Mouse (Mus musculus) lung, postnatal 0 days (tissue): ENCODE measurements at regions not wholly inside any gene's neighbourhood (a gene's known extent, or its start where the extent isn't known, plus 50 kb on each side); places are given as distances from the start of the nearest gene placed in this dataset.

Experiments
- ATAC-seq: fragments of 200-750 bp; cut with Nextera tagmentation; 2 replicates; pipeline ENCODE4 v1.8.0; 2017; ENCODE audit warnings: moderate library complexity
- DNase-seq: peaks from one replicate; pipeline ENCODE4 v3.0.0-alpha.2; 2016; ENCODE audit warnings: low spot score
- H3K27ac ChIP-seq: fragments of 300-500 bp; sonication (generic); 2 replicates; pipeline ENCODE4 v1.5.1; 2014; ENCODE audit warnings: antibody characterized with exemption, mild to moderate bottlenecking, low read length, mixed read lengths
- H3K27me3 ChIP-seq: fragments of 300-500 bp; sonication (generic); replicated peaks from 2 replicates; pipeline ENCODE4 v1.6.1; 2014; ENCODE audit warnings: low read length, mixed read lengths; ENCODE audit not compliant: insufficient read depth
- H3K36me3 ChIP-seq: fragments of 300-500 bp; sonication (generic); 2 replicates; pipeline ENCODE4 v1.6.1; 2014; ENCODE audit warnings: low read length, mixed read lengths; ENCODE audit not compliant: insufficient read depth
- H3K4me1 ChIP-seq: fragments of 300-500 bp; sonication (generic); 2 replicates; pipeline ENCODE4 v1.6.1; 2014; ENCODE audit warnings: antibody characterized with exemption, low read depth, low read length, mixed read lengths; ENCODE audit not compliant: insufficient read depth
- H3K4me2 ChIP-seq: fragments of 300-500 bp; sonication (generic); replicated peaks from 2 replicates; pipeline ENCODE4 v1.6.1; 2014; ENCODE audit warnings: low read depth, mild to moderate bottlenecking, low read length, moderate library complexity, mixed read lengths
- H3K4me3 ChIP-seq: fragments of 300-500 bp; sonication (generic); 2 replicates; pipeline ENCODE4 v1.5.1; 2014; ENCODE audit warnings: low read depth, low read length
- H3K9ac ChIP-seq: fragments of 300-500 bp; sonication (generic); replicated peaks from 2 replicates; pipeline ENCODE4 v1.6.1; 2014; ENCODE audit warnings: low read depth, mild to moderate bottlenecking
- H3K9me3 ChIP-seq: fragments of 300-500 bp; sonication (generic); 2 replicates; pipeline ENCODE4 v1.6.1; 2016; ENCODE audit warnings: low read length, mixed read lengths
- CTCF ChIP-seq: IDR thresholded peaks from 2 replicates; pipeline ENCODE4 v1.5.1; 2016; ENCODE audit warnings: antibody characterized with exemption, mild to moderate bottlenecking
- EP300 ChIP-seq: IDR thresholded peaks from 2 replicates; pipeline ENCODE4 v1.6.1; 2016; ENCODE audit warnings: antibody characterized with exemption, mild to moderate bottlenecking, control low read depth
- WGBS: fragments of 180-500 bp; shearing (Covaris S2); extraction: QIAGEN DNeasy Blood & Tissue Kit; methylation state at CpG from one replicate; pipeline ENCODE4 v1.1.7; 2014; 5-methylcytosine and 5-hydroxymethylcytosine counted together

- H3K9me3 ChIP-seq, result no peaks in the 10 kb centered on the region
- H3K4me2 ChIP-seq, result no peak overlapping the region
- no peak for ATAC-seq
- H3K9ac ChIP-seq, result no peak overlapping the region
- no peaks in the 10 kb centered on the region for H3K4me1 ChIP-seq
- DNase-seq, result no peak
- no peaks in the 10 kb centered on the region for H3K36me3 ChIP-seq
- H3K4me3 ChIP-seq, result no peak overlapping the region
- no peak for TF ChIP-seq CTCF
- TF ChIP-seq EP300, result no peak
- H3K27ac ChIP-seq, result no peak overlapping the region
- 78% methylated on average over 3 of the region's 4 CpGs for WGBS
- H3K27me3 ChIP-seq, result no peaks in the 10 kb centered on the region
Measured at GRCm38 (mm10) chr12:26891190-26891589, 422.2 kb downstream of the Cmpk2 start.

DNA sequence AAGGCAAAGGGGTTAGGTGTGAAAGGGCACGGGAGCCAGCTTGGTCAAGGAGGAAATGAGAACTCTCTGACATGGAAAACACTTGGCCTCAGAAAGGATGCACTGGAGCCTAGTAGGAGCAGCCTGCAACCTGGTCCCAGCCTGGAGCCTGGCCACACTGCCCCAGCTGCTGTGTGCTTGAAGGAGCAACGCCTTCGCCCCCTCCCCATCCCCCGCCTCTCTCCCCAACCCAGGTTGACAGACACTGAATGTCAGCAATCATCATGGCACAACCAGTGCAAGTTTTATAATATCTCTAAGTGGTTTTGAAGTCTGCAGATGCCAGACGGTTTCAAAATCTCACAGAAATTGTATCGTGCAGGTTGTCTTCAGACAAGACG is 417.6 kb downstream of the Cmpk2 start:
- H3K9ac ChIP-seq, result no peak overlapping the region
- no peak for TF ChIP-seq CTCF
- no peak for TF ChIP-seq EP300
- ATAC-seq (no peak), DNase-seq (no peak)
- no peak overlapping the region for H3K4me3 ChIP-seq
- WGBS, result 67% methylated on average over 7 of the region's 7 CpGs
- no peaks in the 10 kb centered on the region for H3K36me3 ChIP-seq
- H3K4me2 ChIP-seq, result no peak overlapping the region
- H3K27me3 ChIP-seq, result no peaks in the 10 kb centered on the region
- H3K27ac ChIP-seq, result no peak overlapping the region
- H3K9me3 ChIP-seq, result no peaks in the 10 kb centered on the region
- no peaks in the 10 kb centered on the region for H3K4me1 ChIP-seq

DNA sequence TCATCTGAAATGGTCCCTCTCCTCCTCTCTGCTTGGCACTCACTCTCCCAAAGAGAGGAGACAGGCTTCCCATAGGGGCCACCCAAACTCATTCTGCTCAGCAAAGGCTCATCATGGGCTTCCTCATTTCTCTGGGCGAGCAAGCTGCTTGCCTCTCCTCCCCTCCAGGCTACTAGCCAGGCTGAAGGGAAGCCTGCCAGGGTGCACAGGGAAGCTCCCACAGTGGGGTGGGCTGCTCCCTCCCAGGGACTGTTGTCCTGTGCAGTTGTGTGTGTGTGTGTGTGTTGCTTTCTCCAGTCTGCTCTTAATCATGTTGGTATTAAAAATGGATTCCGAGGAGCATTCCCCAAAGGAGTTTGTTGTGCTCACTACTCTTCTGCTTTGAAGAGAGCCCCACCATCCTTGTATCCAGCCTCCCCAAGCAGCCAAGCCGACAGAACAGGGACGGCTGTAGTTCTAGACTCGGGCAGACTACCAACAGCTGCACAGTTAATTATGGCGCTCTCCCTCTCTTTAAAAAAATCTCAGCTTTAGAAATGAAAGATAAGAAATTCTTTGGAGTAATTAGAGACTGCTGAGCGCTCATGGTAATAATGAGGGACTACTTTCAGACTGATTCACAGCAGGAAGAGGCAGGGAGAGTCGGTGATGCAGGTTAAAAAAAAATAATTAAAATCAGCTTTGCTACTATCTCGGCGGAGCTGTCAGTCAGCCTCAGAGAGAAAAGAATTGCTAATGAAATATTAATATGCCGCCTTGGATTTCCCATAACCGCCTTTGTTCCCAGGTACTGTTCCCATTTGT is 417.0 kb downstream of the Cmpk2 start:
- Histone ChIP-seq H3K27me3 (no peaks in the 10 kb centered on the region), H3K9me3 (no peaks in the 10 kb centered on the region), H3K36me3 (no peaks in the 10 kb centered on the region), H3K4me3 (no peak overlapping the region), H3K4me2 (no peak overlapping the region), H3K4me1 (no peaks in the 10 kb centered on the region), H3K27ac (no peak overlapping the region), H3K9ac (no peak overlapping the region)
- no peak for TF ChIP-seq CTCF
- no peak for TF ChIP-seq EP300
- WGBS, result 51% methylated on average over 12 of the region's 12 CpGs
- DNase-seq (no peak), ATAC-seq (no peak)

DNA sequence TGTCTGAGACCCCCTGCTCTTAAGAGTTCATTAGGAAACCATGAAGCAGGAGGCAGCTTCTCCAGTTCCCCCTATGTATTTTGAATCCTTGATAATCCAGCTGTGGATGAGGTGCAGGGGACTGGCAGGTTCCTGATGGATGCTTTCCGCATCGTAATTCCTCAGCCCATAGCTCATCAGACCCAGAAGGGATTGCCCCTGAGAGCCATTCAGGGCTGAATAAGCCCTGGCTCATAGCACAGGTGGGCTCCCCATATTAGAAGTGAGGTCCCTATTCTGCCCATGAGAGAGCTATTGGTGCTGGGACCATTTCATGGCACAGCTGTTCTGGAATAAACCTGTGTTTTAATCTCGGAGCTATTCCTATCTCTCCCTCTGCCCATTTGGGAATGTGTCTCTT is 416.1 kb downstream of the Cmpk2 start:
- H3K9ac ChIP-seq, result no peak overlapping the region
- H3K4me2 ChIP-seq, result no peak overlapping the region
- 84% methylated on average over 3 of the region's 3 CpGs for WGBS
- H3K4me3 ChIP-seq, result no peak overlapping the region
- H3K27ac ChIP-seq, result no peak overlapping the region
- H3K27me3 ChIP-seq, result no peaks in the 10 kb centered on the region
- no peaks in the 10 kb centered on the region for H3K36me3 ChIP-seq
- no peak for TF ChIP-seq CTCF
- no peak for TF ChIP-seq EP300
- H3K4me1 ChIP-seq, result no peaks in the 10 kb centered on the region
- ATAC-seq (no peak), DNase-seq (no peak)
- no peaks in the 10 kb centered on the region for H3K9me3 ChIP-seq

- DNase-seq, result no peak
- Histone ChIP-seq H3K4me2 (no peak overlapping the region), H3K4me3 (no peak overlapping the region), H3K36me3 (no peaks in the 10 kb centered on the region), H3K9ac (no peak overlapping the region), H3K27ac (no peak overlapping the region), H3K9me3 (no peaks in the 10 kb centered on the region), H3K27me3 (no peaks in the 10 kb centered on the region), H3K4me1 (no peaks in the 10 kb centered on the region)
- 47% methylated on average over 5 of the region's 5 CpGs for WGBS
- ATAC-seq, result no peak
- no peak for TF ChIP-seq CTCF
- TF ChIP-seq EP300, result no peak
Measured at GRCm38 (mm10) chr12:26884156-26884555, 415.2 kb downstream of the Cmpk2 start.

DNA sequence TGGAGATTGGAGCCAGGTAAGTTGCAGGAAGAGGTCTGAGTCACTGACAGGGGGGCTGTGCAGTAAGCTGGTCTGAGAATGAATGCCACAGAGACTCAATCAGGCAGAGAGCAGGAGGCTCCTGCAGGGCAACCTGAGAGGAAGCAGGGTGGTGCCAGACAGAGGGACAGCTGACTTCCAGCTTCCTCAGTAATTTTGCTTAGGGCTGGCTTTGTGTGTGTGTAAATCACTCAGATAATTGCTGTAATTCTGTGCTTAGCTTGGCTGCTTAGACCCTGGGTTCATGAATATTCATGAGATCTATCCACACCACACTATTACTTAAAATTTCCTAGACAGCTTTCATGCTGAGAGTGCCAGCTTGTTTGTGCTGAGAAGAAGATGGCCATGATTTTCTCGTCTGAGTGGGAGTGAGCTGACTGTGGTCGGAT is 408.7 kb downstream of the Cmpk2 start:
- H3K9ac ChIP-seq, result no peak overlapping the region
- ATAC-seq (no peak), DNase-seq (no peak)
- H3K4me1 ChIP-seq, result no peaks in the 10 kb centered on the region
- no peak overlapping the region for H3K4me2 ChIP-seq
- 76% methylated on average over 2 of the region's 2 CpGs for whole genome bisulfite sequencing
- H3K27ac ChIP-seq, result no peak overlapping the region
- TF ChIP-seq EP300 (no peak), CTCF (no peak)
- H3K36me3 ChIP-seq, result no peaks in the 10 kb centered on the region
- H3K9me3 ChIP-seq, result no peaks in the 10 kb centered on the region
- H3K4me3 ChIP-seq, result no peak overlapping the region
- no peaks in the 10 kb centered on the region for H3K27me3 ChIP-seq

DNA sequence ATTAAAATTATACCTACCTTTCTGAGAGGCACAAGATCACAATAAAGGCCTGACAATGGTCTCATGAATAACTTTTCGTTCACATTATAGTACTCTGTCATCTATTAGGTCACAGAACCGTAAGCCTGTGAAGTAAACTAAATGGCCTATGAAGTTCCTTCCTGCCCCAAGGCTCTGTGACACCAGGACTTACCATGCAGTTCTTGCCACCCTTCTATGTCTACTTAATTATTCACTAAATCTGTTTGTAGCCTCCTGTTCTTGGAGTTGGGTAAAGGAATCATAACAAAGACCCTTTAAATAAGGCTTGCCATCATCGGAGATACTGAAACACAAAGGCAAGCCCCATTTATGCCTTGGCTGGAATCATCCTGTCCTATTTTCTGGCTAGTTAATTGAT is 408.3 kb downstream of the Cmpk2 start:
- Histone ChIP-seq H3K9me3 (no peaks in the 10 kb centered on the region), H3K4me1 (no peaks in the 10 kb centered on the region), H3K27ac (no peak overlapping the region), H3K4me3 (no peak overlapping the region), H3K9ac (no peak overlapping the region), H3K27me3 (no peaks in the 10 kb centered on the region), H3K4me2 (no peak overlapping the region), H3K36me3 (no peaks in the 10 kb centered on the region)
- WGBS, result 84% methylated on average over 3 of the region's 3 CpGs
- ATAC-seq (no peak), DNase-seq (no peak)
- TF ChIP-seq EP300, result no peak
- TF ChIP-seq CTCF, result no peak
